Mouse (Mus musculus) kidney, postnatal 0 days (tissue): Measurements from ENCODE around the gene Gm49354. TPM values are rescaled to one million over a fixed set of nuclear protein-coding genes. Genes with fewer than 3 reads are reported as not detected.

Source experiments
- ATAC-seq: fragments of 200-750 bp; cut with Nextera tagmentation; replicated peaks from 2 replicates; pipeline ENCODE4 v1.8.0; 2017; ENCODE audit warnings: low read depth, moderate number of reproducible peaks, moderate TSS enrichment, moderate library complexity; ENCODE audit not compliant: low FRiP score
- DNase-seq: peaks from one replicate; pipeline ENCODE4 v3.0.0-alpha.2; 2016; ENCODE audit warnings: low spot score
- H3K27ac ChIP-seq: fragments of 300-500 bp; sonication (generic); 2 replicates; pipeline ENCODE4 v1.5.1; 2014; ENCODE audit warnings: mild to moderate bottlenecking
- H3K27me3 ChIP-seq: fragments of 300-500 bp; sonication (generic); 2 replicates; pipeline ENCODE4 v1.6.1; 2014; ENCODE audit warnings: low read length, mixed read lengths; ENCODE audit not compliant: insufficient read depth
- H3K36me3 ChIP-seq: fragments of 300-500 bp; sonication (generic); 2 replicates; pipeline ENCODE4 v1.6.1; 2014; ENCODE audit warnings: low read length, mixed read lengths; ENCODE audit not compliant: insufficient read depth
- H3K4me1 ChIP-seq: fragments of 300-500 bp; sonication (generic); replicated peaks from 2 replicates; pipeline ENCODE4 v1.6.1; 2014; ENCODE audit warnings: antibody characterized with exemption, low read length, mixed read lengths; ENCODE audit not compliant: insufficient read depth
- H3K4me2 ChIP-seq: fragments of 300-500 bp; sonication (generic); 2 replicates; pipeline ENCODE4 v1.6.1; 2014; ENCODE audit warnings: mild to moderate bottlenecking, low read length, moderate library complexity, mixed read lengths
- H3K4me3 ChIP-seq: fragments of 300-500 bp; sonication (generic); replicated peaks from 2 replicates; pipeline ENCODE4 v1.5.1; 2014; ENCODE audit warnings: low read depth, low read length
- H3K9ac ChIP-seq: fragments of 300-500 bp; sonication (generic); 2 replicates; pipeline ENCODE4 v1.6.1; 2014; ENCODE audit warnings: low read depth, low read length
- H3K9me3 ChIP-seq: fragments of 300-500 bp; sonication (generic); replicated peaks from 2 replicates; pipeline ENCODE4 v1.6.1; 2016; ENCODE audit warnings: low read length, inconsistent platforms, mixed read lengths
- CTCF ChIP-seq: IDR thresholded peaks from 2 replicates; pipeline ENCODE4 v1.5.1; 2016; ENCODE audit warnings: antibody characterized with exemption, low read depth, mild to moderate bottlenecking, moderate library complexity
- WGBS: fragments of 180-500 bp; shearing (Covaris S2); extraction: QIAGEN DNeasy Blood & Tissue Kit; methylation state at CpG from one replicate; pipeline ENCODE4 v1.1.7; 2014; 5-methylcytosine and 5-hydroxymethylcytosine counted together
- polyA plus RNA-seq: library from polyadenylated mRNA; unstranded; fragments of >200 nt; fragmentation: Nextera tagmentation; extraction: Ambion mirVana; gene quantifications from 2 replicates; pipeline ENCODE4 v1.2.1, GENCODE M21; 2015

Gene Gm49354
- polyA plus RNA-seq, 1 experiment from 2014 or later: not detected

- Histone ChIP-seq H3K36me3 (0 out of 2 replicates have a peak, but pooled peaks cover 9% of the 10 kb centered on the region), H3K9me3 (no peaks in the 10 kb centered on the region)
Measured at GRCm38 (mm10) chr13:59750310-59750709, 31.7 kb downstream of the Gm49354 start.

DNA sequence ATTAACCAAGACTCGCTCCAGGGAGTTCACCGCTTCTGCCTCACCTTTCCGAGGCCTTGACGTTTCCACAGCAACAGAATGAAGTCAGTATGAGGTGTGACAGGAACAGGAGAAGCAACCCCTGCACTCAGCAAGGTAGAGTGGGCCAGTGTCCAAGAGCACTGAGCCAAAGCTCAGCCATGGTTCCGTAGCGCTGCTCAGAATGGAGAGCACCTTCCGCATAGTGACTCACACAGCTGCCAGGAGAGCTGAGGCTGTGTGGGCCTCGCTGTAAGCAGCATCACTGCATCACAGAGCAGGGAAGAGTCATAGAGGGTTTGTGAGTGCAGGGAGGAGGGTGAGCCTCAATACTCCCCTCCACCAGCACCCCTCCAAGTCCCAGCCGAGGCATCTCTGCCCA is 35.3 kb downstream of the Gm49354 start, which contains the start of gene 1700014D04Rik:
1700014D04Rik (minus strand) TSS at position 42 of the 400 bp plus-strand sequence.
- no peaks in the 10 kb centered on the region for H3K9me3 ChIP-seq
- 76% methylated on average over 9 of the region's 9 CpGs for WGBS
- no peak for TF ChIP-seq CTCF
- no peak within 1 kb of the TSS for H3K4me2 ChIP-seq
- H3K36me3 ChIP-seq: no peaks in the 10 kb centered on the region
- no peak within 1 kb of the TSS for H3K27ac ChIP-seq
- H3K9ac ChIP-seq: no peak within 1 kb of the TSS
- ATAC-seq: 0 out of 2 replicates have a peak, but pooled peaks have one; percentile 33
- H3K27me3 ChIP-seq: no peaks in the 10 kb centered on the region
- H3K4me3 ChIP-seq: no peak within 1 kb of the TSS
- H3K4me1 ChIP-seq: no peaks in the 10 kb centered on the region
- DNase-seq: no peak

More at GRCm38 (mm10) chr13:59750310-59750709, 31.7 kb downstream of the Gm49354 start:
- Histone ChIP-seq H3K4me2 (no peak overlapping the region), H3K27ac (no peak overlapping the region), H3K27me3 (no peaks in the 10 kb centered on the region), H3K4me1 (no peaks in the 10 kb centered on the region), H3K4me3 (no peak overlapping the region), H3K9ac (no peak overlapping the region)
- TF ChIP-seq CTCF: no peak
- WGBS: 72% methylated on average over 12 of the region's 12 CpGs
- ATAC-seq (no peak), DNase-seq (no peak)

DNA sequence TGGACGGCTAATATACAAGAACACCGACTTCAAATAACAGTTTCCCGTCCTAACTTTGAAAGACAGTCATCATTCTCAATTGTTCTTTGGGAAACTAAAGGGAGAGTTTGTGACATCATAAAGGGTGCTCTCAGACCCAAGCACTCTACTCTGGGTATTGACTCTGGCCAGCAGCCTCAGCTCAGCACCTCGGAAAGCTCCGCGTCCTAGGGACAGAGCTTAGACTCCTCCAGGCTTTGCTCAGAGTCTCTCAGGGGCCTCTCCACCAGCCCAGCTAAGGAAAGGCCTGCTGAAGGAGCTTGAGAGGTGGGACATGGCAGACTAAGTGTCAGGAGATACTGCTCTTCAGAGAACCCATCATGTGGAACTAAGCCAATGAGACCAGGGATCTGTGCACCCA is 35.9 kb downstream of the Gm49354 start:
- Histone ChIP-seq H3K27ac (no peak overlapping the region), H3K4me1 (no peaks in the 10 kb centered on the region), H3K36me3 (no peaks in the 10 kb centered on the region), H3K9me3 (no peaks in the 10 kb centered on the region), H3K27me3 (no peaks in the 10 kb centered on the region), H3K9ac (no peak overlapping the region), H3K4me3 (no peak overlapping the region), H3K4me2 (no peak overlapping the region)
- no peak for TF ChIP-seq CTCF
- no peak for ATAC-seq
- peak; percentile 55 for DNase-seq
- WGBS: 69% methylated on average over 6 of the region's 6 CpGs

DNA sequence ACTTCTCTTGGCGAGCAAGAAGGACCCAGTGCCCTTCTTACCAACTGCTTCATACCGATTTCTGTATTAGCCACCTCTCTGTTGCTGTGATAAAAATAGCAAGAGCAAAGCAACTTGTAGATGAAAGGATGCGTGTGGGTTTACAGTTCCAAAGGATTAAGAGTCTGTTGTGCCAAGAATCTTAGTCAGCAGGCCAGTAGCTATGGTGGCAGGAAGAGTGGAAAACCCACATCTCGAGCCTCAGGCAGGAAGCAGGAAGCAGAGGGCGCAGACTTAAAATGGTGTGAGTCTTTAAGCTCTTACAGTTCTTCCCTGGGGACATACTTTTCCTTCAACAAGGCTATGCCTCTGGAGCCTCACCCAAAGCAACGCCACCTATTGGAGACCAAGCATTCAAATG is 36.6 kb downstream of the Gm49354 start:
- TF ChIP-seq CTCF: no peak; the same call in 1 of the 2 replicates
- 78% methylated on average over 6 of the region's 6 CpGs for WGBS
- no peaks in the 10 kb centered on the region for H3K4me1 ChIP-seq
- H3K27me3 ChIP-seq: no peaks in the 10 kb centered on the region
- H3K9ac ChIP-seq: no peak overlapping the region
- DNase-seq: no peak
- H3K4me3 ChIP-seq: no peak overlapping the region
- no peaks in the 10 kb centered on the region for H3K36me3 ChIP-seq
- no peaks in the 10 kb centered on the region for H3K9me3 ChIP-seq
- H3K27ac ChIP-seq: no peak overlapping the region
- ATAC-seq: no peak
- no peak overlapping the region for H3K4me2 ChIP-seq

DNA sequence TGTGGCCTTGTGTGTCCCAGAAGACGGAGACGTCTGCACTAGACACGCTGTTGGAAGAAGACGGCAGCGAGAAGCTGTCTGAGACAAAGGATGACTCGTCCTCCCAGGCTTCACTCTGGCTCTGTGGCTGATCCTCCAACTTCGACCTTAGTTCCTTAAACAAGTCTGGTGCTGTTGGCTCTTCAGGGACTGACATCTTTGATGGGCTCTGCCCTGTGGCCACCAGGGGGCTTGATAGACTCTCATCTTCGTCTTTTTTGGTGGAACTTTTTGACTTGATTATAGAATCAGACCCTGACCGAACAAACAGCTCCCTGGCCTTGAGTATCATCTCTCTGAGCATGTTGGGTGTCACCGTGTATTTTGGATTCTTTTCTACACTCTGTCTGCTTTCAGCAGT is 40.3 kb downstream of the Gm49354 start:
- 72% methylated on average over 10 of the region's 10 CpGs for WGBS
- Histone ChIP-seq H3K9ac (no peak overlapping the region), H3K27me3 (no peaks in the 10 kb centered on the region), H3K4me1 (no peaks in the 10 kb centered on the region), H3K27ac (no peak overlapping the region), H3K4me2 (no peak overlapping the region), H3K36me3 (no peaks in the 10 kb centered on the region), H3K9me3 (no peaks in the 10 kb centered on the region), H3K4me3 (no peak overlapping the region)
- ATAC-seq (no peak), DNase-seq (no peak)
- peak; percentile 60 for TF ChIP-seq CTCF

GRCm38 (mm10) chr13:59741096-59741495 is 40.9 kb downstream of the Gm49354 start:
- Histone ChIP-seq H3K9ac (no peak overlapping the region), H3K4me3 (no peak overlapping the region), H3K4me2 (no peak overlapping the region), H3K27me3 (no peaks in the 10 kb centered on the region), H3K4me1 (no peaks in the 10 kb centered on the region), H3K9me3 (no peaks in the 10 kb centered on the region), H3K27ac (no peak overlapping the region), H3K36me3 (no peaks in the 10 kb centered on the region)
- no peak for ATAC-seq
- WGBS: 66% methylated on average over 11 of the region's 11 CpGs
- TF ChIP-seq CTCF: no peak
- DNase-seq: no peak

DNA sequence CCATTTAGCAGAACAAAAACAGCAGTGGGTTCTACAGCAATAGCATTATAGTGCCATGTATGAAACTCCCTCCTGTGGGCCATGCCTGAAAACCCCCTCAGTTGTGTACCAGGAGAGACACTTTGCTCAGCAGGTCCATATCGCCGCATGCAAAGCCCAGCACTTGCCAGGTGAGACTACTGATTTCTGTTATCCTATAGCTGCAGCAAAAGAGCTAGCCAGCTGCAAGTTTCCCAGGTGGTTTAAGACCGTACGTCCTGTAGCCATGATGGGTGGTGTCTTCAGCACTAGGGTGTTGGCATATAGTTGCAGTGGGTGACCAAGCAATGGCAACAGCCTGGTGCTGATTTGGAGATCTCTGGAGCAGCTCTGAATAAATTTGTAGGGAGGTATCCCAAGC is 42.6 kb downstream of the Gm49354 start:
- H3K9me3 ChIP-seq: no peaks in the 10 kb centered on the region
- no peaks in the 10 kb centered on the region for H3K4me1 ChIP-seq
- H3K27ac ChIP-seq: no peak overlapping the region
- WGBS: 91% methylated on average over 4 of the region's 4 CpGs
- no peaks in the 10 kb centered on the region for H3K36me3 ChIP-seq
- H3K9ac ChIP-seq: no peak overlapping the region
- no peak for DNase-seq
- TF ChIP-seq CTCF: no peak
- no peak for ATAC-seq
- no peaks in the 10 kb centered on the region for H3K27me3 ChIP-seq
- H3K4me2 ChIP-seq: no peak overlapping the region
- H3K4me3 ChIP-seq: no peak overlapping the region
